Mouse (Mus musculus): Measurements from ENCODE around the gene Akap7. TPM values are rescaled to one million over a fixed set of nuclear protein-coding genes. Genes with fewer than 3 reads are reported as not detected.
"Not testable (repeated sequence)": the region's sequence is repeated elsewhere in the genome, so short reads cannot be mapped to it uniquely, and the experiment has no call there.

Gene Akap7
- total RNA-seq, 1 experiment from 2014 or later: 86.1 TPM

DNA sequence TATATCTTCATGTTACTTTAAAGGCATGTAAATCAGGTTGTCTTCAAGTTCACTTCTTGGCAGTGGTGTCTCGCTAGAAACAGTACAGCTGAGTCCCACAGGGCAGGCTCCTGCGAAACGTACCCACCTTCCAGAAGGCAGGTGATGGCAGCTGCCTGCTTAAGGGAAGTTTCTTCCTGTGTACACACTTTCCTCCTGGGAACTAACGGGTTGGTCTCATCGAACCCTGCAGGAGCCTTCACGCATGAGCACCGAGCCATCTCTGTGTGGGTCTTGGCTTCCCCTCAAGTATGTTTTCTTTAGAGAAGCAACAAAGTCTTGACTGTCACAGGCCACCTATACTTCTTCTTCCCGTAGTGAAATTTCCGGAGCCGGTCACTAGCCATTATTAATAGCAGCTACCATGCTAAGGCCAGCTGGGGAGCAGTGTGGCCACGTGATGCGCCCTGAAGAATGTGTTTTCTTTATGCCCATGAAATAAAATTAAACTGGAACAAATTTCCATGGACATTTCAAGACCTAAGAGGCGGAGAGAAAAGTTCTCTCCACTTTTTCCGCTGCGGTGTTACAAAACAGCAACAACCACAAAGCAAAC is 87.7 kb downstream of the Akap7 start:
- no peak for ATAC-seq (replicated peaks in 1 of 2; ENCODE audit: insufficient read depth in 1 of 2, low FRiP score in 2 of 2, low TSS enrichment in 1 of 2, low read depth in 1 of 2, poor library complexity in 2 of 2, severe bottlenecking in 2 of 2)

DNA sequence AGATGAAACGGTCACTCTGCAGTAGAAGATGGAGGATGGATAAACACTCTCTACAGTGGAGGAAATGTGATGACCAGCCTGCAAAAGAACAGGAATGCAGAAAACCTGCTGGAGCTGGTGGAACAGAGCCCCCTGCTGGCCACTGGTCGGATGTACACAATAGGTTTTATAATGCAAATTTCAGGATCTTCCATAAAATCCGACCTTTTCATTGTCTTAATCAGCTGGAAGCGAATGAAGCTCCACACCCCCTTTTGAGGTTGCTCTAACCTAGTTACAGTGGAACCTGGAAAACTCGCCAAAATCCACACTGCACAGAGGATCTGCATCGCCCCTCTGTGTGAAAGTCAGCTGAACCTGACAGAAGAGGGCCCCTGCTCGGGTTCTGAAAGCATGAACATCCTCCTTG is 88.4 kb downstream of the Akap7 start:
- ATAC-seq (replicated peaks in 1 of 2; ENCODE audit: insufficient read depth in 1 of 2, low FRiP score in 2 of 2, low TSS enrichment in 1 of 2, low read depth in 1 of 2, poor library complexity in 2 of 2, severe bottlenecking in 2 of 2): peak in 1 of 2 experiments; percentile 53; a peak in 1 of 4 replicates

DNA sequence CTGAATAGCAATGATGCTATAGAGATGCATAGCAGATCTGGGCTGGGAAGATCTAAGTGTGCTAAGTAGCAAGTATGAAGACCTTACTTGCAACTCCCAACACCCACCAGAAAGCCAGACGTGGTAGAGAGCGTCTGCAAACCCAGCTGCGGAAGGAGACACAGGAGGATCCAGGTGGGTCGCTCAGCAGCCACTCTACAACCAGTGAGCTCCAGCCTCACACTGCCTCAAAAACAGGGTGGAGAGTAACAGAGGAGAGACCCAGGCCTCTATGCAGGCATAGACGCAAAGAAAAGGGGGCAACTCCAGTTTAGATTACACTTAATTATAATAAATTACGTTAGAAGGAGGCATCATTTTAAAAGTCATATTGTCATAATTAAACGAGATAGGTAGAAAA is 88.9 kb downstream of the Akap7 start:
- no peak for ATAC-seq (replicated peaks in 1 of 2; ENCODE audit: insufficient read depth in 1 of 2, low FRiP score in 2 of 2, low TSS enrichment in 1 of 2, low read depth in 1 of 2, poor library complexity in 2 of 2, severe bottlenecking in 2 of 2)

GRCm38 (mm10) chr10:25215977-25216376 is 91.7 kb downstream of the Akap7 start:
- no peak for ATAC-seq (replicated peaks in 1 of 2; ENCODE audit: insufficient read depth in 1 of 2, low FRiP score in 2 of 2, low TSS enrichment in 1 of 2, low read depth in 1 of 2, poor library complexity in 2 of 2, severe bottlenecking in 2 of 2)

GRCm38 (mm10) chr10:25213716-25214115 is 94.0 kb downstream of the Akap7 start:
- no peak for ATAC-seq (replicated peaks in 1 of 2; ENCODE audit: insufficient read depth in 1 of 2, low FRiP score in 2 of 2, low TSS enrichment in 1 of 2, low read depth in 1 of 2, poor library complexity in 2 of 2, severe bottlenecking in 2 of 2)

DNA sequence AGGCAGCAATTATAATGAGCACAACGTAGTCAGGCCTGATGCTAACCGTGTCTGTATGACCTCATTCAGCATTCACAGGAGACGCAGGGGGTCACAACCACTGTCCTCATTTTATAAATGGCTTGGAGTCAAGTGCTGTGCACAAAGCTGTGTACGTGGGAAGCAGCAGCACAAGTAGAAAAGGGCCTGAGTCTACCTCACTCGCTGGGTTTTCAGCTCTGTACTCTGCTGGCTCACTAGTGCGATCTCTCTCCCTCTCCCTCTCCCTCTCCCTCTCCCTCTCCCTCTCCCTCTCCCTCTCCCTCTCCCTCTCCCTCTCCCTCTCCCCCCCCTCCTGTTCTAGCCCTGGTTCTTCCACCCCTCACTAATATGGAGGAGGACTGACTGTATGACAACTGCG is 99.1 kb downstream of the Akap7 start:
- ATAC-seq (replicated peaks in 1 of 2; ENCODE audit: insufficient read depth in 1 of 2, low FRiP score in 2 of 2, low TSS enrichment in 1 of 2, low read depth in 1 of 2, poor library complexity in 2 of 2, severe bottlenecking in 2 of 2): no peak

- ATAC-seq (replicated peaks in 1 of 2; ENCODE audit: insufficient read depth in 1 of 2, low FRiP score in 2 of 2, low TSS enrichment in 1 of 2, low read depth in 1 of 2, poor library complexity in 2 of 2, severe bottlenecking in 2 of 2): peak in 1 of 2 experiments; percentile 69; a peak in 2 of 4 replicates
These were observed 99.8 kb downstream of the Akap7 start for GRCm38 (mm10) chr10:25207866-25208265.

DNA sequence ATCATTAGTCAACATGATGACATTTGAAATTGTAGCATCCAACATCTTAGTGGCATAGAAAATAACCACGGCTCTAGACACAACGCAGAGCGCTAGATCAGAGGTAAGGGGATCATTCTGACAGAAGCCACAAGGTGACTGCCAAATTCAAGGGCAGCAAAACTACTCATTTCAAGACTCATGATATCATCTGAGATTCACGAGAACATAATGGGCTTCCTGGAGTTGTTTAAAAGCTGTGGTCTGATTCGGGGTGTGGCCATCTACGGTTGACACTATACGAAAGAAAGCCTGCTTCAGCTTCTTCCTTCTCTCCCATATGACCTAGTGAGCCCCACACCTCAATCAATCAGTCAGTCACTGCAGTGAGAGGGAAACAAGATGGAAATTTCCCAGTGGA is 107.0 kb downstream of the Akap7 start:
- ATAC-seq (replicated peaks in 1 of 2; ENCODE audit: insufficient read depth in 1 of 2, low FRiP score in 2 of 2, low TSS enrichment in 1 of 2, low read depth in 1 of 2, poor library complexity in 2 of 2, severe bottlenecking in 2 of 2): no peak; a peak in 1 of 4 replicates

DNA sequence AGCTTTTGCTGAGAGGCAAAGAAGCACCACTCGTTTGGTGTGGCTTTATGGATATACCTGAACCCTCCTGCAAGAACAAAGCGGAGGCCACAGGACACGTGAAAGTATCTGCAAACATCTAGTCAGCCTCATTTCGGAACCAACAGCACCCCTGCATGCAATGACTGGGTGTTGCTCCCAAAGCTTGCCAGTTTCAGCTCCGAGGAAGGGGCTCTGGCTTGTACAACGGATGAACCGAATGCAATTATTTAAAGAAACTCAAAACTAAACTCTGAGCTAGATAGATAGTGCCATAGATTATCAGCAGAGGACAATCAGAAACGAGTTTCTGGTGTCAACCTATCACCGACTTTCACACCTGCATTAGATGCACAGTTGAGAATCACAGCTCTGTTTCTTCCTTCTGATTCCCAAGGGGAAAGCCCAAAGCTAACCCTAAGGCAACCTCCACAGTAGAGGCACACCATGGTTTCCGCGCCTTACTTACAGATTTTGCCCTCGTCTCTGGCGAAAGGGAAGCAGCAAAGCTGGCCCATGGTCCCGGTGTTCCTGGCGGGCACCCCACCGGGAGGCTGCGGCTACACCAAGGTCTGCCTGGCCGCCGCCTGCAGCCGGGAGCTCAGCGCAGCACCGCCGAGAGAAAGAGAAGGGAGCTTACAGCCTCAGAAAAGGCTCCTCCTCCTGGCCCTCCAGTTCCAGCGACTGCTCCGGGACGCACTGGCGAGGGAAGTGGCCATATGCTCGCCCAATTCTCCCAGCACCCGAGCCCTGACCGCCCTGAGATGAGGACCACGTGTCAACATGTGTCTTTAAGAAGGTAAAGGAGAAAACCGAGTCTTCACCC is 107.9 kb downstream of the Akap7 start:
- ATAC-seq (replicated peaks in 1 of 2; ENCODE audit: insufficient read depth in 1 of 2, low FRiP score in 2 of 2, low TSS enrichment in 1 of 2, low read depth in 1 of 2, poor library complexity in 2 of 2, severe bottlenecking in 2 of 2): peak; percentile 75 to 83

DNA sequence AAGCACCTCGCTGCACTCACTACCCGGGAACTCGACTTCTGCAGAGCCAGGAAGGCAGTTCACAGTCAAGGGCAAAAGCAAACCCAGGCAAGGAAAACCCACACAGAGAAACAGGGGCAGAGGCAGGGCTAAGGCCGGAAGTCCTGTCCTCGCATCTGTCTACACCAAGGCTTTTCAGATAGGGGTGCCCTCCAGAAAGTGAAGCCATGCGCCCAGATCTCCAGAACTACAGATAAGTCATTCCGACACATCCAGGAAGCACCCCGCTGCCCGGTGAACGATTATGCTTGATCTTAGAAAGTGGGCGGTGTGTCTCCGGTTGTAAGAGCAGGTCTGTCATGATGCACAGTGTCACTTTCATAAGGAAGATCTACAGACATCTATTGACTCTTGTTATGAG is 109.1 kb downstream of the Akap7 start:
- ATAC-seq (replicated peaks in 1 of 2; ENCODE audit: insufficient read depth in 1 of 2, low FRiP score in 2 of 2, low TSS enrichment in 1 of 2, low read depth in 1 of 2, poor library complexity in 2 of 2, severe bottlenecking in 2 of 2): peak in 1 of 2 experiments; percentile 55; a peak in 1 of 4 replicates

DNA sequence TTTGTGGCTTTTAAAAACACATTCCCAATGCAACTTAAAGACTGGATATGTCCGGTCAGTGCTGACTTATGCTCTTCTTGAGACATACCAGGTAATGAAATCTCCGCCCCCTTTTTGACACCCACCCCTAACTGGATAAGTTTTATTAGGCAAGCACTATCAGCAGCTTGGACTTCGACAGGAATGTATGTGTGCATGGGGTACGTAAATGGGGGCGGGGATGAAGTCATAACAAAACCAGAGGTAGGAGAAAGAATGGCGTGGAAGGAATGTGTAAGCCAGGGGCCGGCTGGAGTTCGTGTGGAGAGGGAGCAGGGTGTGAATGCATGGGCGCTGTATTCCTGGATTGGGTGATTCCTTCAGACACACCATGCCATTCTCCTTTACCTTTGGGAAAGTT is 109.6 kb downstream of the Akap7 start:
- ATAC-seq (replicated peaks in 1 of 2; ENCODE audit: insufficient read depth in 1 of 2, low FRiP score in 2 of 2, low TSS enrichment in 1 of 2, low read depth in 1 of 2, poor library complexity in 2 of 2, severe bottlenecking in 2 of 2): no peak

DNA sequence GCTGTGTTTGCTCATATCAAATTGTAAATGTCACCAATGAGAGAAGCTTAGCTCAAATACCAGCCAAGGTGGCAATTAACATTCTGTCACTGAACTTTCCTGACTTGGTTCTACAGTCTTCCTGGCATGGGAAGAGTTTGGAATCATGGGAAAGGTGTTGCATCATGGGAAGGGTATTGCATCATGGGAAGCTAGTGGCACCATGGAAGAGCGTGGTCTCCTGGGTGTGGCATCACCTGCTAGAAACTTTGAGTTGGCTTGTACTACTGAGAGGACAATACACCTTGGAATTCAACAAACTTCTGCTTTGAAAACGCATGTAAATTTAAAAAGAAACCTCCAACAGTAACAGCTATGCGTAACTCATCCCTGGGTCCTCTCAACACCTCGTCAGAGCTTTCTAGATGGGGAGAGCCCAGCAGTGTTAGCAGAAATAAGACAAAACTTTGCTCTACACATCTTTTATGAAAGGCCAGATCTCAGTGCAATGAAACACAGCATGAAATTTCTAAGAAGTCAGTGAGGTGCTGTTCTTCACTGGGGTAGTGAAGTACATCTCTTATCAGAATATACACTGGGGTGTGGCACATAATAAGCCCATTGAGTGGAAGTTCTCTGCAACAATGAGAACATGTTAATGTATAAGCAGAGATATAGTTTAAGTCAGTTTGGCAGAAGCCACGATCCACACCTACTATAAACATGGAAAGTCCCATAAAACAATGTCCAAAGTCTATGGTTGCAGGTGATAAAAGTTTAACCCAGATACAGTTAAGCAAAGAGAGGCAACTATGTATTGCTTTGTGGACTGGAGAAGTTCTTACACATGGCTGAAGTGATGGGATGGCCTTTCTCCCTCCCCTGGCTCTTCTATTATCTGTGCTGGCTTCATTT is 115.2 kb downstream of the Akap7 start:
- no peak for ATAC-seq (replicated peaks in 1 of 2; ENCODE audit: insufficient read depth in 1 of 2, low FRiP score in 2 of 2, low TSS enrichment in 1 of 2, low read depth in 1 of 2, poor library complexity in 2 of 2, severe bottlenecking in 2 of 2)

GRCm38 (mm10) chr10:25191166-25191565 is 116.5 kb downstream of the Akap7 start:
- no peak for ATAC-seq (replicated peaks in 1 of 2; ENCODE audit: insufficient read depth in 1 of 2, low FRiP score in 2 of 2, low TSS enrichment in 1 of 2, low read depth in 1 of 2, poor library complexity in 2 of 2, severe bottlenecking in 2 of 2)

DNA sequence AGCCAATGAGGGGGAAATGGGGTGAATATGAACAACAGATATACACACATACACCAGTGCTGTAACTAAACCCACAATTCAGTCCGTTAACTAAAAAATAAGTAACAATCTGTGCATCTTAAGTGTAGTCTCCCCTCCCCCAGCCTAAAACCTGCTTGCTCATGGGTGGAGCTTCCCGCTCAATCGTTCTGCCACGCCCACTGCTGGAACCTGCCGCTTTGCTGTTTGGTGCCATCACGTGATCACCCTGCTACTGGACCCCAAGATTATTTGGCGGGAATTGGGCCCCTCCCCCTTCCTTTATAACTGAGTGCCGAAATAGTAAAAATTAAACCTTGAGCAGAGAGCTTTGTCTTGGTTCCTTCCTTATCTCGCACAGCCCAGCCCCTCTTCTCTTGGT is 121.4 kb downstream of the Akap7 start:
- not testable (repeated sequence) for ATAC-seq (replicated peaks in 1 of 2; ENCODE audit: insufficient read depth in 1 of 2, low FRiP score in 2 of 2, low TSS enrichment in 1 of 2, low read depth in 1 of 2, poor library complexity in 2 of 2, severe bottlenecking in 2 of 2)

DNA sequence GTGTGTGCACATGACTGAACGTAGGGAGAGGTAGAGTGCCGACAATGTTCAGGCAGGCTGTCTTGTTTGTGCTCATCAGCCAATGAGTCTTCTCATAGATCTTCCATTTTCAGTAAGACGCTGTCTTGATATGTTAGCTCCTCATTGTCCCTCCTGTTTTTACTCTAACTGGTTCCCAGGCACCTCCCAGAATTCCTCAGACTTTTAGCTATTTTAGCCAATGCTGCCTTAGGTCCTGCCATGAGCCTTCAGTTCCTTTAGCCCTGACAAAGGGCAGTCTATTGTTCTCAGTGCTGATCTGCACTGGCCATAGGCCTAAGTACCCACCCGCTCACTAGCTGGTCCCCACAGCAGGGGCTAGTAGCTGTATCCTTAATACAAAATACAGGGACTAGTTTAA is 122.0 kb downstream of the Akap7 start:
- no peak for ATAC-seq (replicated peaks in 1 of 2; ENCODE audit: insufficient read depth in 1 of 2, low FRiP score in 2 of 2, low TSS enrichment in 1 of 2, low read depth in 1 of 2, poor library complexity in 2 of 2, severe bottlenecking in 2 of 2)

GRCm38 (mm10) chr10:25184819-25185603 is 122.7 kb downstream of the Akap7 start:
- peak; percentile 37 to 64 for ATAC-seq (replicated peaks in 1 of 2; ENCODE audit: insufficient read depth in 1 of 2, low FRiP score in 2 of 2, low TSS enrichment in 1 of 2, low read depth in 1 of 2, poor library complexity in 2 of 2, severe bottlenecking in 2 of 2)

DNA sequence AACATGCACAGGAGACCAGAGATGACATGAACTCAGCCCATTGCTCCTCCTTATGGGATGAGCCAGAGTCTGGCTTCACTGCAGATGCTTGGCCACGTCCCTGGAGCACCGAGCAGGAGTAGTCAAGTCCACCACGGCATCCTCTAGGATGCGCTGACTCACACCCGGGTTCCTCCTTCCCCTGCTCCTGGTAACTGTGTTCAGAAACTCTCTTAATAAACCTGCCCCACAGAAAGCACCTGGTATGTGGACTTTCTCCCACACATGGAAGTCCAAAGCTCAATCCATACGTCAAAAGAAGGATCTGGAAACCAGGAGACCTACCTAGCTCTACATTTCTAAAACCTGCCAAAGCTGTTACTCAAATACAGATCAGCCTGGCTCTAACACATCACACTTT is 124.4 kb downstream of the Akap7 start:
- ATAC-seq (replicated peaks in 1 of 2; ENCODE audit: insufficient read depth in 1 of 2, low FRiP score in 2 of 2, low TSS enrichment in 1 of 2, low read depth in 1 of 2, poor library complexity in 2 of 2, severe bottlenecking in 2 of 2): no peak
